Mouse (Mus musculus): ENCODE data around the gene Arhgef28.

GRCm38 (mm10) chr13:98095966-98096365 lies 110.3 kb downstream of the Arhgef28 start:
- TF ChIP-seq EP300 (IDR thresholded peaks at IDR 0.05; ENCODE audit: low read depth) (no peak), CTCF (IDR thresholded peaks at IDR 0.05; ENCODE audit: low read depth) (no peak)

All from liver, embryonic 14.5 days (tissue).